Mouse (Mus musculus): Measurements from ENCODE around the gene C1qtnf1. TPM values are rescaled to one million over a fixed set of nuclear protein-coding genes. Genes with fewer than 3 reads are reported as not detected.
"Not testable (repeated sequence)": the region's sequence is repeated elsewhere in the genome, so short reads cannot be mapped to it uniquely, and the experiment has no call there.

The C1qtnf1 gene
- 3.5 and 4.2 TPM in 2 replicates for polyA plus RNA-seq (2014; fragmentation: Nextera tagmentation; extraction: Ambion mirVana)

GRCm38 (mm10) chr11:118427986-118428385, at the start of gene C1qtnf1:
C1qtnf1 (plus strand) TSS chr11:118428203.
- Histone ChIP-seq H3K4me3 (ENCODE audit: low read depth, low read length) (peak within 1 kb of the TSS; percentile 24), H3K36me3 (ENCODE audit: control insufficient read depth, insufficient read depth, low read length) (no peaks in the 10 kb centered on the region), H3K27ac (replicated peaks; ENCODE audit: low read depth, low read length) (no peak within 1 kb of the TSS), H3K9ac (ENCODE audit: low read length) (peak within 1 kb of the TSS; percentile 52), H3K9me3 (ENCODE audit: control insufficient read depth, low read length) (no peaks in the 10 kb centered on the region), H3K4me1 (ENCODE audit: control insufficient read depth, insufficient read depth, low read length) (peaks cover 25% of the 10 kb centered on the region), H3K4me2 (ENCODE audit: low read depth, severe bottlenecking) (peak within 1 kb of the TSS; percentile 55), H3K27me3 (ENCODE audit: control insufficient read depth, insufficient read depth, low read length) (no peaks in the 10 kb centered on the region)
- 3% methylated on average over 8 of the region's 8 CpGs for WGBS
- ATAC-seq (ENCODE audit: insufficient number of reproducible peaks, low FRiP score, low TSS enrichment, low read depth) (no peak), DNase-seq (ENCODE audit: low spot score) (peak; percentile 58)

- no peak overlapping the region for H3K4me3 ChIP-seq (ENCODE audit: low read depth, low read length)
- no peaks in the 10 kb centered on the region for H3K9me3 ChIP-seq (ENCODE audit: control insufficient read depth, low read length)
- no peaks in the 10 kb centered on the region for H3K36me3 ChIP-seq (ENCODE audit: control insufficient read depth, insufficient read depth, low read length)
- no peak overlapping the region for H3K27ac ChIP-seq (replicated peaks; ENCODE audit: low read depth, low read length)
- 80% methylated on average over 6 of the region's 6 CpGs for WGBS
- no peak overlapping the region for H3K9ac ChIP-seq (ENCODE audit: low read length)
- no peak overlapping the region for H3K4me2 ChIP-seq (ENCODE audit: low read depth, severe bottlenecking)
- H3K27me3 ChIP-seq (ENCODE audit: control insufficient read depth, insufficient read depth, low read length) = no peaks in the 10 kb centered on the region
- no peak for ATAC-seq (ENCODE audit: insufficient number of reproducible peaks, low FRiP score, low TSS enrichment, low read depth)
- no peak for DNase-seq (ENCODE audit: low spot score)
- H3K4me1 ChIP-seq (ENCODE audit: control insufficient read depth, insufficient read depth, low read length) = peaks cover 3% of the 10 kb centered on the region; the same call in 1 of the 2 replicates
Observed at GRCm38 (mm10) chr11:118378656-118379055, 49.3 kb upstream of the C1qtnf1 start.

DNA sequence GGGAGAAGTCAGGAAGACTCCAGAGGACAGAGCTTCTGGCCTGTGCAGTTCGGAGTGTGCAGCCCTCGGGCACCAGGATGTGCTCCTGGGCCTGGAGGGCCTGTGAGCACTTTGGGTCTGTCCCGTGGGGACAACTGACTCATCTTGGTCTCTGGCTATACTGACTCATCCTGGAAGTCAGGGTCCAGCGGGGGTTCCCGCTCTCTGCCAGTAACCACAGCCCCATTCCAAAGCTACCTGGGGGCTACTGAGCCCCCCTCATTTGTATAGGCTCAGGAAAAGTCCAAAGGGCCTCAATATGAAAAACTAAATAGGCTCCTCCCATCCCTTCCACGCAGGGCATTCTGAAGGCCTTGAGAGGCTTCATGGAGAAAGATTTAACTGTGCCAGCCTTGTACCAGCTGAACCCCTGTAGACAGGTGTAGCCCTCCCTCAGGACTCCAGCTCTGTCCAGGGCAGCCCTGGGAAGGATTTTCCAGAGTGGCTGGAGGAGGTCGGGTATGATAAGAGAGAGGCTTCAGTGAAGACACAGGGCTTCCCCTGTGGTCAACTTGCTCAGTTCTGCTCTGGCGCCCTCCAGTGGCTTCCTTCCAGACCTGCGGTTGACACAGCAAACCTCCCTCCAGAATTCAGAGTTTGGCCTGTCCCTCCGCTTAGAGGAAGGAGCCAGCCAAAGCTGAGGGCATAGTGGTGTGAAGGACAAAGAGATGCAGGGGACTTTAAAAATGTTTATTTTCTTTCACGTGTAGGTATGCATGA, 48.6 kb upstream of the C1qtnf1 start:
- Histone ChIP-seq H3K36me3 (ENCODE audit: control insufficient read depth, insufficient read depth, low read length) (no peaks in the 10 kb centered on the region), H3K27me3 (ENCODE audit: control insufficient read depth, insufficient read depth, low read length) (no peaks in the 10 kb centered on the region), H3K4me2 (ENCODE audit: low read depth, severe bottlenecking) (no peak overlapping the region), H3K27ac (replicated peaks; ENCODE audit: low read depth, low read length) (no peak overlapping the region), H3K9ac (ENCODE audit: low read length) (no peak overlapping the region), H3K4me3 (ENCODE audit: low read depth, low read length) (no peak overlapping the region), H3K9me3 (ENCODE audit: control insufficient read depth, low read length) (no peaks in the 10 kb centered on the region), H3K4me1 (ENCODE audit: control insufficient read depth, insufficient read depth, low read length) (peaks cover 3% of the 10 kb centered on the region; the same call in 1 of the 2 replicates)
- peak; percentile 90 for DNase-seq (ENCODE audit: low spot score)
- WGBS = 49% methylated on average over 11 of the region's 11 CpGs
- ATAC-seq (ENCODE audit: insufficient number of reproducible peaks, low FRiP score, low TSS enrichment, low read depth) = no peak

GRCm38 (mm10) chr11:118387816-118388215, 40.2 kb upstream of the C1qtnf1 start:
- H3K27me3 ChIP-seq (ENCODE audit: control insufficient read depth, insufficient read depth, low read length); H3K4me2 ChIP-seq (ENCODE audit: low read depth, severe bottlenecking); H3K36me3 ChIP-seq (ENCODE audit: control insufficient read depth, insufficient read depth, low read length); H3K27ac ChIP-seq (replicated peaks; ENCODE audit: low read depth, low read length); H3K9ac ChIP-seq (ENCODE audit: low read length); H3K9me3 ChIP-seq (ENCODE audit: control insufficient read depth, low read length); H3K4me1 ChIP-seq (ENCODE audit: control insufficient read depth, insufficient read depth, low read length); H3K4me3 ChIP-seq (ENCODE audit: low read depth, low read length); DNase-seq (ENCODE audit: low spot score); ATAC-seq (ENCODE audit: insufficient number of reproducible peaks, low FRiP score, low TSS enrichment, low read depth): not testable (repeated sequence)
- WGBS = 95% methylated on average over 13 of the region's 13 CpGs

DNA sequence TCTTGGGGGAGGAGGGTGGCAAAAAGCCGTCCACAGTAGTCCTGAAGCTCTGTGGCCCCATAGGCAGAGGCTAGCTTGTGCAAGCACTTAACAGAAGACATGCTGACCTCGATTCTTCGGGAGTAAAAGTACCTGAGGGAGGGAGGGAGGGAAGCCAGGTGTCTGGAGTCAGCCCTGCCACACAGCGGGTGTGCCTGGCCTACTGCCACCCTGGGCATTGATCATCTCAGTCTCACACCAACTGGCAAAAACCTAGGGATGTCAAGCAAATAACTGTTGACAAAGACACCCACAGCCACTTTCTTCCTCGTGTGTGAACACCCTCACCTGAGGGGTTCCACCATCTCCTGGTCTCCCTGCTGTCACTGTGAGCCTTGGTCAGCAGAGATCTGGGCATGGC, 34.0 kb upstream of the C1qtnf1 start:
- Histone ChIP-seq H3K4me3 (ENCODE audit: low read depth, low read length) (no peak overlapping the region), H3K27ac (replicated peaks; ENCODE audit: low read depth, low read length) (no peak overlapping the region), H3K4me2 (ENCODE audit: low read depth, severe bottlenecking) (no peak overlapping the region), H3K27me3 (ENCODE audit: control insufficient read depth, insufficient read depth, low read length) (no peaks in the 10 kb centered on the region), H3K4me1 (ENCODE audit: control insufficient read depth, insufficient read depth, low read length) (no peaks in the 10 kb centered on the region; the same call in 1 of the 2 replicates), H3K9ac (ENCODE audit: low read length) (no peak overlapping the region), H3K9me3 (ENCODE audit: control insufficient read depth, low read length) (no peaks in the 10 kb centered on the region), H3K36me3 (ENCODE audit: control insufficient read depth, insufficient read depth, low read length) (no peaks in the 10 kb centered on the region)
- WGBS = 71% methylated on average over 5 of the region's 5 CpGs
- DNase-seq (ENCODE audit: low spot score) (no peak), ATAC-seq (ENCODE audit: insufficient number of reproducible peaks, low FRiP score, low TSS enrichment, low read depth) (no peak)

- 70% methylated on average over 6 of the region's 6 CpGs for WGBS
- H3K9ac ChIP-seq (ENCODE audit: low read length) = no peak overlapping the region
- no peak overlapping the region for H3K4me3 ChIP-seq (ENCODE audit: low read depth, low read length)
- H3K27me3 ChIP-seq (ENCODE audit: control insufficient read depth, insufficient read depth, low read length) = no peaks in the 10 kb centered on the region
- H3K36me3 ChIP-seq (ENCODE audit: control insufficient read depth, insufficient read depth, low read length) = no peaks in the 10 kb centered on the region
- ATAC-seq (ENCODE audit: insufficient number of reproducible peaks, low FRiP score, low TSS enrichment, low read depth) (no peak), DNase-seq (ENCODE audit: low spot score) (no peak)
- H3K27ac ChIP-seq (replicated peaks; ENCODE audit: low read depth, low read length) = no peak overlapping the region
- H3K9me3 ChIP-seq (ENCODE audit: control insufficient read depth, low read length) = no peaks in the 10 kb centered on the region
- H3K4me1 ChIP-seq (ENCODE audit: control insufficient read depth, insufficient read depth, low read length) = no peaks in the 10 kb centered on the region; the same call in 1 of the 2 replicates
- no peak overlapping the region for H3K4me2 ChIP-seq (ENCODE audit: low read depth, severe bottlenecking)
Observed at GRCm38 (mm10) chr11:118394538-118394937, 33.5 kb upstream of the C1qtnf1 start.

DNA sequence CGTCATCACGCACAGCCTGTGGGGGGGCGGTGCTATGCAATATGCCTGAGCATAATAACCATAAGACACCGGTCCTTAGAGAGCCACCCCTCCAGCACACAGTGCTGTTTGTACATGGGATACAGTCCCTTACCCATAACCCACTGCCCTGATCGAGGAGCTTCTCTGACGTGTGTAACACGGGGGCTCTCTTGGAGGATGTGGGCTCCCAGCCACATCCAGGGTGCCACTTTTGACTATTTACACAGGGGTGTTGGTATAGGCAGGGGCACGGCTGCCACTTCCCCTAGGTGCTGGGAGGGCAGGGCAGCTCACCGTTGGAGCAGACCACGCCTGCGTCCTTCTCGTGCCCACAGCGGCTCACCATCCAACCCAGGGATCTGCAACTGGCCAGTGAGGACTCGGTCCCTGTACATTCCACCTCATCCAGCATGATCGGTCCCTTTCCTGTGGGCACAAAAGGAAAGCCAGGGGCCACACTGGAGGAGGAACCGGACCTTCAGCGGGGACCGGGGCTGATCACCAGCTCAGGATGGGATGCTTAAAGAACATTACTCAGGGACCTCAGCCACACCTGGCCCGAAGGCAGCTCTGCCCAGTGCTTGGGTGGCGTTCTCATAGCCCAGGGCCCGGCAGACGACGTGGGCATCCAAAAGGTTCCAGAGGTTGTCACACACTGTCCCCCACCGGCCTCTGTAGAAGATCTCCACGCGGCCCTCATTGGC, 30.0 kb upstream of the C1qtnf1 start:
- Histone ChIP-seq H3K4me2 (ENCODE audit: low read depth, severe bottlenecking) (no peak overlapping the region), H3K9me3 (ENCODE audit: control insufficient read depth, low read length) (no peaks in the 10 kb centered on the region), H3K4me3 (ENCODE audit: low read depth, low read length) (no peak overlapping the region), H3K27me3 (ENCODE audit: control insufficient read depth, insufficient read depth, low read length) (no peaks in the 10 kb centered on the region), H3K27ac (replicated peaks; ENCODE audit: low read depth, low read length) (no peak overlapping the region), H3K9ac (ENCODE audit: low read length) (no peak overlapping the region), H3K36me3 (ENCODE audit: control insufficient read depth, insufficient read depth, low read length) (no peaks in the 10 kb centered on the region), H3K4me1 (ENCODE audit: control insufficient read depth, insufficient read depth, low read length) (peaks cover 21% of the 10 kb centered on the region)
- WGBS = 92% methylated on average over 26 of the region's 26 CpGs
- DNase-seq (ENCODE audit: low spot score) = no peak
- ATAC-seq (ENCODE audit: insufficient number of reproducible peaks, low FRiP score, low TSS enrichment, low read depth) = no peak

- no peaks in the 10 kb centered on the region for H3K36me3 ChIP-seq (ENCODE audit: control insufficient read depth, insufficient read depth, low read length)
- H3K9ac ChIP-seq (ENCODE audit: low read length) = no peak overlapping the region
- H3K4me2 ChIP-seq (ENCODE audit: low read depth, severe bottlenecking) = no peak overlapping the region
- no peak for ATAC-seq (ENCODE audit: insufficient number of reproducible peaks, low FRiP score, low TSS enrichment, low read depth)
- no peak for DNase-seq (ENCODE audit: low spot score)
- no peak overlapping the region for H3K4me3 ChIP-seq (ENCODE audit: low read depth, low read length)
- H3K27me3 ChIP-seq (ENCODE audit: control insufficient read depth, insufficient read depth, low read length) = no peaks in the 10 kb centered on the region
- WGBS = 77% methylated on average over 5 of the region's 5 CpGs
- H3K9me3 ChIP-seq (ENCODE audit: control insufficient read depth, low read length) = no peaks in the 10 kb centered on the region
- peaks cover 21% of the 10 kb centered on the region for H3K4me1 ChIP-seq (ENCODE audit: control insufficient read depth, insufficient read depth, low read length)
- H3K27ac ChIP-seq (replicated peaks; ENCODE audit: low read depth, low read length) = peak overlapping the region; percentile 52
Observed at GRCm38 (mm10) chr11:118399891-118400565, 28.0 kb upstream of the C1qtnf1 start.
